Mouse (Mus musculus) CD4-positive, CD25-positive, alpha-beta regulatory T cell, adult 2 months (primary cell): ENCODE results near the gene Vmn2r106.

Experiments used
- DNase-seq: peaks from one replicate; pipeline ENCODE4 v3.0.0-alpha.2; 2012; ENCODE audit warnings: low read depth, low spot score

Gene Vmn2r106

GRCm38 (mm10) chr17:20285453-20285852 lies at the start of gene Vmn2r106:
Vmn2r106 (minus strand) TSS chr17:20285553.
- DNase-seq, result no peak

- DNase-seq, result no peak
Observed at GRCm38 (mm10) chr17:20305790-20306189, 20.4 kb upstream of the Vmn2r106 start.

DNA sequence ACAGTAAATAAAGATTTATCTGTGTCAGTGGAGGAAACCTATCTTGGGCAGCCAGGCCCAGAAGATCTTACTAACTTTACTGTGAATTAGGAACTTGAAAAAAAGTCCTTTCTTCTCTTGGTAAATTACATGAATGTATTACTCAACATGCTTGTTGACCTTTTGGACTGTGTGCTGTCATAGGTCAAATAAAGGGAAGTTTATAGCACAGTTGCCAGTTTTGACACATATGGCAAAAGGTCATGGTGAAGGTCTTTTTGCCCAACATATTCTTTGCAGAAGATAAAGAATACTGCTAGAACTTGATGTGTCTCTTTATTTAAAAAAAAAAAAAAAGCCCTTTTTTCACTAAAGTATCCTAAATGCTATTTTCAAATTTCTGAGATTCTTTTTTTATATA lies 1.6 kb upstream of the Vmn2r106 start:
- DNase-seq, result no peak

DNA sequence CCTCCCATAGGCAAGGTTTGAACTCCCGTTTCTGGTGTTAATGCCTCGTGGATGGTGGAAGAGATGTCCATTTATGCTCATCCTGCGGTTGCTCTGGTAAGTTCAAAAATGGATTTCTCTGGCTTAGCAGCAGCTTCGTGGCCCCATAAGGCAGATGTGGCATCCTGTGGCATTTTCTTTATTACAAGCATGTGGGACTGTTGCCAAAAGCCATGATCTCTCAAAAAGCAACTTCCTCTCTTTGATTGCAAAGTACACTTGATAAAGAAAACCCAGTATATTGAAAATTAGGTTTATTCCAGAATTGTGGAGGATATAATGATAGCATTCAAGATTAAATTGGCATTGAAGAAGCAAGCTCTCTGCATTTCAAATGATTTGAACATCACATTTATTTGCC lies 29.8 kb downstream of the Vmn2r106 start:
- DNase-seq, result no peak

DNA sequence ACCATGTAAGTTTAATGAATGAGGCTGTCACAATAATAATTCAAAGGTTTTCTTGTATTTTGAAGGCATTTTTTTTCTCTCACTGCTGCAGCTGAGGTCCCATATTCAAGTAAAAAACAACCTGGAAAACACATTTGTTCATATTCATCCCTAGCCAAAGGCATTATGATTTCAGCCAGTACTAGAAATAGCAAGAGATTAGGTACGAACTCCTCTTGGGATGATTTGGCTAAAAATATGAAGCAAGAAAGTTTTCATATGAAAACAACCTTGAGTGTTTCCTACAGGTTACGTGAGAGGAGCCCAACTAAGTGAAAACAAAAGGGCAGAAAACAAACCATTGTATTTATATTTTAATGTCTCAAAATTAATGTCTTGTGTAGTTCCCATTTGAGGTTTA lies 50.4 kb downstream of the Vmn2r106 start, which contains the start of gene Vmn2r105:
TSS of gene Vmn2r105 (minus strand) at position 101 of the 400 bp plus-strand sequence.
- no peak for DNase-seq
